Mouse (Mus musculus): ENCODE measurements at regions not wholly inside any gene's neighbourhood (a gene's known extent, or its start where the extent isn't known, plus 50 kb on each side); places are given as distances from the start of the nearest gene placed in this dataset.

GRCm38 (mm10) chr15:38607368-38607767, 1182.0 kb downstream of the 4930447A16Rik start:
- H3K4me3 ChIP-seq (ENCODE audit: low read depth, low read length): no peak overlapping the region
- H3K36me3 ChIP-seq (ENCODE audit: control insufficient read depth, insufficient read depth, low read length): no peaks in the 10 kb centered on the region
- WGBS: 23% methylated on average over 2 of the region's 2 CpGs
- no peaks in the 10 kb centered on the region for H3K4me1 ChIP-seq (ENCODE audit: control insufficient read depth, insufficient read depth, insufficient read length, low read length)
- H3K27me3 ChIP-seq (ENCODE audit: control insufficient read depth, insufficient read depth, low read length): no peaks in the 10 kb centered on the region
- no peak overlapping the region for H3K27ac ChIP-seq (ENCODE audit: insufficient read depth, low read depth, low read length)
- TF ChIP-seq CTCF (IDR thresholded peaks at IDR 0.05; ENCODE audit: extremely low read depth, insufficient read length, insufficient replicate concordance, low read depth, low read length): peak; percentile 65; the same call in 1 of the 2 replicates
- TF ChIP-seq POLR2A (IDR thresholded peaks at IDR 0.05; ENCODE audit: low read depth, low read length): no peak

GRCm38 (mm10) chr15:38608207-38608870, 1183.0 kb downstream of the 4930447A16Rik start:
- no peak overlapping the region for H3K4me3 ChIP-seq (ENCODE audit: low read depth, low read length)
- no peaks in the 10 kb centered on the region for H3K36me3 ChIP-seq (ENCODE audit: control insufficient read depth, insufficient read depth, low read length)
- H3K27ac ChIP-seq (ENCODE audit: insufficient read depth, low read depth, low read length): no peak overlapping the region
- TF ChIP-seq CTCF (IDR thresholded peaks at IDR 0.05; ENCODE audit: extremely low read depth, insufficient read length, insufficient replicate concordance, low read depth, low read length) (no peak), POLR2A (IDR thresholded peaks at IDR 0.05; ENCODE audit: low read depth, low read length) (no peak)
- no peaks in the 10 kb centered on the region for H3K4me1 ChIP-seq (ENCODE audit: control insufficient read depth, insufficient read depth, insufficient read length, low read length)
- 75% methylated on average over 6 of the region's 6 CpGs for WGBS
- H3K27me3 ChIP-seq (ENCODE audit: control insufficient read depth, insufficient read depth, low read length): no peaks in the 10 kb centered on the region

- 78% methylated on average over 4 of the region's 4 CpGs for WGBS
- H3K36me3 ChIP-seq (ENCODE audit: control insufficient read depth, insufficient read depth, low read length): no peaks in the 10 kb centered on the region
Observed at GRCm38 (mm10) chr15:38609522-38609921, 1184.2 kb downstream of the 4930447A16Rik start.

More at GRCm38 (mm10) chr15:38609522-38609921, 1184.2 kb downstream of the 4930447A16Rik start:
- Histone ChIP-seq H3K27ac (ENCODE audit: insufficient read depth, low read depth, low read length) (no peak overlapping the region), H3K27me3 (ENCODE audit: control insufficient read depth, insufficient read depth, low read length) (no peaks in the 10 kb centered on the region), H3K4me1 (ENCODE audit: control insufficient read depth, insufficient read depth, insufficient read length, low read length) (no peaks in the 10 kb centered on the region), H3K4me3 (ENCODE audit: low read depth, low read length) (no peak overlapping the region)
- TF ChIP-seq CTCF (IDR thresholded peaks at IDR 0.05; ENCODE audit: extremely low read depth, insufficient read length, insufficient replicate concordance, low read depth, low read length) (no peak), POLR2A (IDR thresholded peaks at IDR 0.05; ENCODE audit: low read depth, low read length) (no peak)
